Mouse (Mus musculus) adrenal gland, adult 8-10 months (tissue): Measurements from ENCODE around the gene Palld. TPM values are rescaled to one million over a fixed set of nuclear protein-coding genes. Genes with fewer than 3 reads are reported as not detected.

Experiments used
- DNase-seq: peaks from one replicate; pipeline ENCODE4 v3.0.0; 2022
- total RNA-seq, 4 experiments: library from RNA; stranded (reverse); gene quantifications; 2 replicates each; pipeline ENCODE4 v1.2.4; 2022

The Palld gene
- total RNA-seq, 4 experiments from 2014 or later: 30.3 to 61.7 (median 47.0) TPM

DNA sequence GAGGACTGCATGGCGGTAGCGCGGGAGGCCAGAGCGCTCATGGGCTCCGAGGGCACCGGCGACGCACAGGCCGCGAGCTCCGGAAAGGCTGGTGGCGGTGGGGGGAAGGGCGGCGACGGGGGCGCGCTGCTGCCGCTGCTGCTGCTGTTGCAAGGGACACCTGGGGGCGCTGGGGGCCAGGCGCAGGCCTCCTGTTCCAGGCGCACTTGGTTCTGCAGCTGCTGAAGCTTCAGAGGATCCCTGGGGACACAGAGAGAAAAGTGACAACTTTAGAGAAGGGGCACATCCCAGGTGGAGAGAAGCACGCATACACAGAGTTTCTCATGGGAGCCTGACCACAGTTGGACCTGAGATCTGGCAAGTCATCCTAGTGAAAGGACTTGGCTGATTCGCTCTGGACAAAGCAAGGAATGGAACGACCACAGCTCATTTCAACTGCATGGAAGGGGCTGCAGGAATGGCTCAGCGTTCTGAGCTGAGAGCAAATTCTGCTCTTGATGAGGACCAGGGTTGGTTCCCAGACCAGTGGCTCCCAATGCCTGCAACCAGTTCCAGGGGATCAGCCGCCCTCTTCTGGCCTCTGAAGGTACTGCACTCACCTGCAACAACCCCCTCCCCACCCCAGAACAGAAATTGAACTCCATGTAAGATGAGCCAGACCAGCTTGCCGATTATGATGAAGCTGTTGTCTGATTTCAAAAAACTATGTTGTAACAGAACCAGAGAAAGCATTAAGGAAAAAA, 352.3 kb downstream of the Palld start:
- no peak for DNase-seq

DNA sequence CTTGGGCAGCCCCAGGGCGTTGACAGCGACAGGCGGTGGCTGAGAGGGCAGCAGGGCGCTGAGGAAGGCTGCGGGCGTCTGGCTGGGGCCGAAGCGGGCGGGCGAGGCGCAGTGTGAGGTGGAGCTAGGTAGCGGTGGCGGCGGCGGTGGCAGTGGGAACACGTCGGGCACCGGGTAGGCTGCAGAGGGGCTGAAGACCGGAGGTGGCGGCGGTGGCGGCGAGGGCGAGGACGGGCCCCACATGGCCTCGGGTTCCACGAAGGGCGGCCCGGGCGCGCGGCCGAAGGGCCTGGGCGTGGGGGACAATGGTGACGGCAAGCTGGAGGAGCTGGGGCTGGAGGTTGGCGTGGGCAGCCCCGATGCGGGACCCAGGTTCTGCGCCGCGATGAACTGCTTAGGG, 352.9 kb downstream of the Palld start:
- DNase-seq: no peak

DNA sequence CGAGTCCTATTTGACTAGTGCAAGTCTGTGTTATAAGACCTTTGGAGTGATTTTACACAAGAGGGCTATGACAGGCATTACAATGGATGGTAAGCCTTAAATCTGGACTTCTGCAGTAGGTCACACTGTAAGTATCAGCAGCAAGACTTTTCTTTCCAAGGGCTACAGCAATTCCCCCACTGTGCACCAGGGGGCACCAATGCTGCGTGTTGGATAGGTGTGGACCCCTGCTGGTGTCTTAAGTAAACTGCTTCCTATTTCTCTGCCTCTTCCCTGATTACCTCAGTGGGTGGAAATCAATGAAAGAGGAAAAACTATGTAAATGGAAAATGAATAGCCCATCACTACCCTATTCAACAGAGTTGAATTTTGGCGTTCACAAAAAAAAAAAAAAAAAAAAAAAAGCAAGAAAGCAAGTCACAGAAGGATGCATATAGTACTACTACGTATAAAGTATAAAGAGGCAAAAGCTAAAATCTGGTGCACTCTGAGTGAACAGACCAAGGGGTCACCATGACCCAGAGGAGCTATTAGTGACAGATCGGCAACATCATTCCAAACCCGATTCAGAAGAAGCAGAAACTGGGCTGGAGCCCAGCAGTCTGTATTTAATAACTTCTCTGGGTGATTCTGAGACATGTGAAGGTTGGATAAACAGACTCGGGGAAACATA, 362.5 kb downstream of the Palld start:
- peak; percentile 71 for DNase-seq

DNA sequence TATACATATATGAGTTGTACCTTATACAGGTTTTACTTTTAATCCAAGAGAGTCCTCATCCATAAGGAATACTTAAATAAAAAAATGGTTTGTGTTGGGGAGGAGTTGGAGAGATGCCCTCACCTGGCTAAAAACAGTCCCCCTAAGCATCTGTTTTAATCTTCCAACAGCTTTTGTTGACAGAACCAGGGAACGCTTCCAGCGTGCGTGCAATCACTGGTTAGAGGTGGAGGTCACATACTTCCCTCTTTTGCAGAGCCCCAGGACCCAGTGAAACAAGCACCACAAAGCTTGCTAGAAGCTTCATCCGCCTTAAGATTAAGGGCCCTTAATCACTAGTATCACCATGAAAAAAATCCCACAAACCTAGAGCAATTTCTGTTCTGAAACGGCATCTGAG, 365.0 kb downstream of the Palld start:
- DNase-seq: no peak

DNA sequence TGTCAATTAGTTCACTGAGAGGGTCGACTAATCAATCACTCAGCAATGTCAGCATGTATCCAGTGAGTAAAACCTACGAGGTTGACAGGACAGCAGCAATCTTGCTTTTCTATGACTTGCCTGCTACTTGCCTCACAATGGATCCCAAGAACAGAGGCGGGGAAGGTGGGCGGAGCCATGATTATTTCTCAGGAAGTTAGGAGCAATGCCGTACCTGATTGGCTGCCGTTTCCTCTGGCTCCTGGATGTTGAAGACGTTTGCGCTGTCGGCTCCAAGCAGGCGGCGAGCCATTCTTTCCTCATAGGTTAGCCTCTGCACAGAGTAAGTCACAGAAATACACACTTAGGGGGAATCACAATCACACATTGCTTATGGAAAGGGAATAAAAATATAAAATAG, 367.0 kb downstream of the Palld start:
- DNase-seq: no peak

DNA sequence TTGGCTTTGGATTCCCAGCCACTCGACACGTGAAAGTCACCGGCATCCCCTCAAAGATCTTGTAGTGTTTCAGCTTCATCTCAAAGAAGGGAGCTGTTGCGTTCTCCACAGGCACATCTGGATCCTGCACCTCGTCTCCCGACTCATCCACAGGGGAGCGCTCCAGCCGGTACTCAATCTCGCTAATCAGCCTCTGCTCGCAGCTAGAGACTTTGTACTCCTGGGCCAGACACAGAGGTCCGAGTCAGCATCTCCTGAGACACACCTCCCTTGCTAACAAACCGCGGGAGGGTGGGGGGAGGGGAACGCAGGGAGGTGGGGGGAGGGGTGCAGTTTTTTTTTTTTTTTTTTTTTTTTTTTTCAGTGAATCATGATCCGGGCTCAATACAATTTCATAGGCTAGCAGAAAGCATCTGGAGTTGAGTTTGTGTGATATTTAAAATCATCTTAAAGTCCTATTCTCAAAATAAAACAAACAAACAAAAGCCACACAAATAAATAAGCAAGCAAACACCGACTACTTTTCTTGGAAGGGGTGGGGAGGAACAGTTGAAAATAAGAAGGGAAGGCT, 369.0 kb downstream of the Palld start:
- DNase-seq: no peak

DNA sequence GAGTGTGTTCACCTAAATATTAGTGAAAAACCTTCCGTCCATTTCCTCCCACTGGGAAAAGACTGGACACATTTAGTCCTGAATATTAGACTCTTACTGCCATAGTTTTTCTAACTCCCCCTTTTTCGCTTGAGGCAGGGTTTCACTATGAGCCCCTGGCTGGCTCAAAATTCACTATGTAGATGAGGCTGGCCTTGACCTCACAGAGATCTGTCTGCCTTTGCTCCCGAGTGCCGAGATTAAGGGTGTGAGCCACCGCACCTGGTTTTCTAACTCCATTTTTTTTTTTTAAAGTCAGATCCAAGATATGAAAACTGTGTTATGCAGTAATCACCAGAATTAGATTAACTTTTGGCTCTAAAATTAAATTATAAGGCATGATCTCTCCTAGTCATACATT, 369.7 kb downstream of the Palld start:
- no peak for DNase-seq

DNA sequence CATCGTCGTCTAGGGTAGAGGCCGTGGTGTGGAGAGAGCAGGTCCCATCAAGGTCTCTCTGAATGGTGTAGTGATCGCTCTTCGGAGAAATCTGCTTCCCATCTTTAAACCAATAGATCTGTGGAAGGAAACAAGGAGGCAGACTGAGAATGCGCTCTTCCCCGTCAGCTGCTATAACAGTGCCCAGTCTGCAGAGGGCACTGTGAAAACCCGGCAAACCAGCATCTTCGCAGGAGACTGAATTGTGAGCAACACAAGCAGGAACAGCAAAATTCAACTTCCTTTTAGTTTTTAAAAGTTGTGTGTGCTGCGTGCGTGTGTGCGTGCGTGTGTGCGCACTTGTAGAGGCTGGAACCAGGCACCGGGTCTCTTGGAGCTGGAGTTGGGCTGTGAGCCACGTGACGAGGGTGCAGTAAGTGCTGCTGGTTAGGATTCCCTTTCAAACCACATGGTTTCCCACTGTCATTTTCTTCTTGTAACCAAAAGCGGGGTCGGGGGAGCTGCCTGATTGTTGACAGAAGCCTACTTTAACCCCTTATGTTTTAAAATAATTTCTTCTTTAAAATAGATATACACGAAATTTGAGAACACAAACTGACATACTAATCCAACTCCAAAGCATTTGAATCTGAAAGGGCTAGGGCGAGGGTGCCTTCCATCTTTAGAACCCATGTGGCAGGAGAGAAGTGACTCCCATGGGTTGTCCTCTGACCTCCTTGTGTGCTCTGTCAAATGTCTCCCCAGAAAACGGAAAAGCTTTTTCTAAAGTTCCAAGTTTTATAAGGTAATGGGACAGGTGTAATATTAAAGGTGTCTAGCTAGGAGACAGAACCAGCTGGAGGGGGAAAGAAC, 370.3 kb downstream of the Palld start:
- DNase-seq: no peak

DNA sequence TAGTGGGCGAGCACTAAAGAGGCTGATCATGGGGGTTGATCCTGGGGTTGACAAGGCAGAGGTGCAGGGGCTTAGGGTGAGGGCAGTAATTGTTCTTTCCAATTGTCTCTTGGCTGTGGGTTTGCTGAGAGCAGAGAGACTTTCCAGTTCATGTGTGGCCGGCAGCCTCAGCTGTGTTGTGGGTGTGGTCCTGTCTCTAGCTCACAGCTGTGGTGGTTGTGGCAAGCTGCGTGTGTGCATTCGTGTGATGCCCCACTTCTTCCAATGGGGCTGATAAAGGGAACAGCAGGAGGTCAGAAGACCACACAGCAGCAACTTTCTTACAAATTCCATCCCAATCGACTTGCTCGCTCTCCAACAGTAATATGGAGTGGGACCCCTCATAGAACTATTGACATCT, 373.8 kb downstream of the Palld start:
- DNase-seq: no peak

DNA sequence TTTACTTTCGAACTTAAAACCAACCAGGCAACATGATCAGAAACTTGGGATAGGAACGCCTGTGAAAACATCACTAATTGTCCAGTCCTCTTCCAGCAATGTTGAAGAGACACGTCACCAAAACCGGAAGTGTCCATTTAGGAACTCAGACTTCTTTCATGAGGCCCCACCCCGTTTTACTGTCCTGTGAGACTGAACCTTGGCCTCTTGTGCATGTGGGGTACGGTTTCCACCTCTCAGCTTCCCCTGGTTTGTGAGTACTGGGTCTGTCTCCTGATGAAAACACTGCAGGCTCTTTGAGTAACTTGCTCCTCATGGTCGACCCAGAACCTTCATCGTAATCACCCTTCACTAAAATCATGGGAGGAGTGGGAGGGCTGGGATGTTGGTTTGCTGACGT, 374.3 kb downstream of the Palld start:
- no peak for DNase-seq

DNA sequence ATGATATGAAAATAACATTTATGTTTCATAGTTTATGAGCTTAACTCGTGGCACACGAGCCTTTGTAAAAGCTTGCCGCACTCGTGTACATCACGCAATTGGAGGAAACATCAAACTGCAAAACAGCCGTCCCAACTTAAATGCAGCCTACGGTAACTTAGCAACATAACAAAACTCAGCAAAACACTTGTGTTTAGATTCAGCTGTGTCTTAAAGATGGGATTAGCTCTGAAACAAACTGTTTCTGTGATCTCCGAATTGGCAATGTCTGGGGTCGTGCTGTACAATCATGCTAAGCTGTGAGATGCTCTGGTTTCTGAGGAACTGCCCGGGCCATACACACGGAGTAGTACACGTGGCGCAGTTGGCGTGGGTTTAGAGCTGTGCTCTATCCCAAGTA, 375.5 kb downstream of the Palld start:
- no peak for DNase-seq

DNA sequence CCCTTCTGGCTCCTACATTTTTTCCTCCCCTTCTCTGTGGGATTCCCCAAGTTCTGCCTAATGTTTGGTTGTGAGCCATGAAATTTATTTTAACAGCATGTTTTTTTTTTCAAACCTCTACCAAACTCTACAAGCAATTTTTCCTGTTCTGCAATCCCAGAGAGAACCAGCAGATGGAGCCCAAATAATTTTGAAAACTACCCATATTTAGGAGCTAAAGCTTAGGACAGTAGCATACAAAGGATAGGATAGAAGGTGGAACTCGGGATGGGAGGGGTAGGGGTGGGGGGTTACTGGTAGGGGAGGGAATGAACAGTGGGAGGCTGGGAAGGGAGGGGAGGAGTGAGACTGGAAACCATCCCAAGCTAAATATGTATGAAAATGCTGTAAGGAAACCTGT, 380.4 kb downstream of the Palld start:
- no peak for DNase-seq

DNA sequence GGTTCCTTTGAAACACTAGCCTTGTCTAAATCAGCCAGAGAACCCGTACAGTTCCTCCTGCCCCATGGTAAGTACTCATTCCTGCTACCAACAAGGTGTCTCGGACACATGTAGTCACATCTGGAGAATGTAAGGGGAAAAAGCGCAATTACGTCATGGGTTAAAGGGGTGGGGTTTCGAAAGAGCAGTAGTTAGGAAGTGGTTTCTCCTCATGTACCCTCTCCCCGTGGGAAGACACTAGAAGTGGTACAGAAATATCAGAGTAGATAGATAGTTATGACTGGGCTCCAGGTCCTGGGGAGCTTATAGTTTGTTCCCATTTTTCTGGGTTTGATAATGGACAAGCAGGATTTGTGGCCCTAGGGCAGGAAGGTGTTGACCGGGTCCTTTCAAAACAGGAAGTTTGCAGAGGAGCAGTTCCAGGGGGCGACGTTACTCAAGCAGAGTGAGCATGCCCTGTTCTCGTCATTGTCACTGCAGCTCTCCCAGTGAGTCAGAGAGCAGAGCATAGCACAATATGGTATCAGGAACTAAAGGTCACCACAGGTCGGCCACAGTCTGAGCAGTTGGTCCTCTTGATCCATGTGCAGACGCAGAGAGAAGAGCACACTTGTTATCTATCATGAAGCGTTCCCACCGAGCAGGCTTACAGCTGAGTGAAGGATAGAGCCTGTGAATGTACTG, 384.8 kb downstream of the Palld start:
- no peak for DNase-seq

DNA sequence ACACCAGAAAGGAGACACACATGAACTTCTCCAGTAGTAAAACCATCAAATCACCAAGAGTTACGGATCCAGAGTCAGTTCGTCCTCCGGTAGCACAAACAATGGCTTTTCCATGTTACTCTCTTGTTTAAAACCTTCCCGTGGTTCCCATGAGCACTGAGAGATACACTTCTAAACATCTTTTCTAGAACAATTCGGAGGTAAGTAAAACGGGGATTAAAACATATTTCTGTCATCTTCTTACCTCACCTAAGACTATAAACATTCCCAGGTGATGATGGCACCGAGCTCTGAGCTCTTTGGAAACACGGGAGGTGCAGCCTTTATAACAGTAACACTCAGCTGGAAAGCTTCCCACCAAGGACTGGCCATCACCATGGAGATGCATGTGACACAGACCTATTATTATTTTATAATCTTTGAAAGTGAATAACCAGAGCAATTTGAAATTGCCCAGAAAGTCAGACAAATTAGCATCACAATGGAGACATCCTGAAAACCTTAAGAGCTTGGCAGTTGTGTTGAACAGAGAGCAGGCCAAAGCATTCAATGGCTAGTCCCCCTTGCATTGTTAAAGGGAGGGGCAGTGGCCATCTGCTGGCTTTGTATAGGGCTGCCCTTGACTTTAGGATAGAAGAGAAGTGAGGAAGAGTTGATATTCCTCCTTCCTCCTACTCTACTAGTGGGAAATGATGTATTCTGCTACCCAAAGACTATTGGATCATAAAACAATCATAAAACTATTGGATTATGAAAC, 385.6 kb downstream of the Palld start:
- DNase-seq: no peak

DNA sequence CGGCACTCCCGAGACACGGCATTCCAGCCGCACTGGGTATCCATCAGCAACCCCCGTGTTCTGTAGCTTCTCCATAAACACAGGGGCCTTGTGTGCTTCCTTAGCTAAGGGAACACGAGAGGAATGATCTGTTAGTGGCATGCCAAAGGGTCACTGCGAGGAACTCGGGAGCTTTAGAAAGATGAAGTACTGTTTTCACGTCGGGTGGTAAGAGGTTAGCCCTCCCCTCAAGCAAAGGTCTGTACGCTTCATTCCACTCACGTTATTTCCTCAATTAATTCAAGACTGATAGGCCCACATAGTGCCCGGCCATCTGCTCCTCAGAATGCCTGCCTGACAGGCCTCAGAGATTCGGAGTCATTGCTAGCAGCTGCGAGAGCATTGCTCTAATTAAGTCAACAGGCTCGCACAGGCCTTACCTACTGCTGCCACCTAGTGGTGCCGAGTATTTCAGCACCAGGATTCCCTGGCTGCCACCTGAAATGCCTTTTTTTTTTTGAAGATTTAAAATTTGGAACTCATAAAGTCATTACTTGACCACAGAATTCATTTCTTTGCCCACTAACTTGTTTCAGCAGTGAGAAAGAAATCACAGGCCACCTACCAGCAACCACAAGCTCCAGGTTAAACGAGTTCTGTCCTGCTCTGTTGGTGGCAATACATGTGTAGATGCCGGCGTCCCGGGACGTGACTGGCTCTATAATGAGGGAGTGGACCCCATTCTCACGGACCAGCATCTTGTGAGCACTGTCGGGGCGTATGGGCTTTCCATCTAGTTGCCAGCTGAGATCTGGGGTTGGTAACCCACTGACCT, 386.4 kb downstream of the Palld start:
- peak; percentile 53 for DNase-seq

DNA sequence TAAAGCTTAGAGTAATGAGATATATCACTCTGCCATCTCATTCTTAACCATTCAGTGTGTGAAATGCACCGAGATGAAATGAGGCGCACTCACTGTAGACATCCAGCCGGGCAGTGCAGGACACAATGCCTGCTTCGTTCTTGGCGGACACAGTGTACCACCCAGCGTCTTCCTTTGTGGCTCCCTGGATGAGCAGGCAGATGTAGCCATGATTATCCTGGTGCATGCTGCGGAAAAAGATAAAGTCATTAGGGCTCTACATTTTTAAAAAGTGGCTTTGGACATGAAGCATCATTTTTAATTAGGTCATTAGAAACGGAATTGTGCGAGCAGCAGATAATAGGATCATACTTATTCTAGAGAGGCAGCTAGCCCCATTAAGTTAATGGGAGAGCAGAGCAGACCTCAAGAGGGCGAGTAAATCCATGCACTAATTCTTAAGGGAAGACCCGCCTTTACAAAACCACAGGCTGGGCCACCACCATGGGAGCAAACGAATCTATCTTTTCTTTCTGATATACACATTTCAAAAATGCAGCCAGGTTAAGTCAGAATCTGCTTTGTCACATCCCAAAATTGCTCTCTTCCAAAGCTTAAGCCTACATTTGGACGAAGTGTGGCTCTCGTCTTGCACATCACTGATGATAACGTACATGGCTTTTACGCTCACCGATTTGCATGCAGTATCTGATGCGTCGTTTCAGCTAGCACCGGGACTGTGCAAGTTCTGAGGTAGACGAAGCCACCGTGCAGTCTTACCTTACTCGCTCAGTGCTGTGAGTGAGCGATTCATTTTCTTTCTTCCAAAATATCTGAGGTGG, 387.2 kb downstream of the Palld start:
- DNase-seq: no peak

DNA sequence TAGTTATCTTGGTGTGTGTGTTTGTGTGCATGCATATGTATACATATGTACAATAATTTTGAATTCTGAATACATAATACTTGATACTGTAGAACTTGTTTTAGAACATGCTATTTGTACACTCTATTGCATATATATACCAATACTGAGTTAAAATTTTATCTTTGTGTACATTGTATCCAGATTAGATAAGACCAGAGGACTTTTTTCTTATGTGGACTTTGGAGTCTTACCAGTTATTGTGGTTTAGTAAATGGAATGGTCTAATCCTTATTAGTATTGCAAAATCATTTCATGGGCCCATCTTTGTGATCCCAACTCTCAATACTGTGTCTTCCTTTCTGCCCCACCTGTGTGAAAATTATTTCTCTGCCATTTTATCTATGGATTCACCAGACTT, 400.2 kb downstream of the Palld start:
- DNase-seq: no peak

DNA sequence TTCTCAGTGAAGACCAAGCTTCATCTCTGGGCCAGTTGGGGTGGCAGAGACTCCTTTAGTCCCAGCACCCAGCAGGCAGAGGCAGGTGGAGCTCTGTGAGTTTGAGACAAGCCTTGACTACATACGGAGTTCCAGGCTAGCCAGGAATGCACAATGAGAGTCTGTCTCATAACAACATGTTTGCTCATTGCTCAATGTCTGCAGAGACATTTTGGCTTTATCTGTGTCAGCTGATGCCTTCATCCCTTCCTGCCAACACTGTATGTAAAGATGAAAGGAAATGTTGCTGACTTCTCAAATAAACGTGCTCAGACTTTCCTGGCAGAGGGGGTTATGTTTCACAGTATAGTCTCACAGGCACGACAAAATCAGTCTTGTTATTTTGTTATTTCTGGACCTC, 401.6 kb downstream of the Palld start:
- no peak for DNase-seq

DNA sequence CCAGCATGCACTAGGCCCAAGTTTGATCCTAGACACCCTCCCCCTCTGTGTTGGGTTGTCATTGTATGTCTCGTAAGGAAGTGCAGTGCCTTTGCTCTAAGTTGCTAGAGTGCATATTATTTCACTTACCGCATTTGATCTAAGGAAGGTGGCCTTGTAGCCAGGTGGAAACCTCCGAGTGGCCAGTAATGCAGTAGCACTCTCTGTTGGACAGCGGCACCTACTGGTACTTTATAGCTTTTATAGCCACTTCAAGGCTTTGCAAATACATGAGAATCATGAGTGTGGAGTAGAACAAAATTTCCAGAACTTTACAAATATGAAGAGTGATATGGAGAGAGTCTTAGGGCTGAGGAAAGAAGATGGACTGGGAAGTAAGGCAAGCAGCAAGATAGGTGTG, 403.5 kb downstream of the Palld start:
- DNase-seq: no peak

DNA sequence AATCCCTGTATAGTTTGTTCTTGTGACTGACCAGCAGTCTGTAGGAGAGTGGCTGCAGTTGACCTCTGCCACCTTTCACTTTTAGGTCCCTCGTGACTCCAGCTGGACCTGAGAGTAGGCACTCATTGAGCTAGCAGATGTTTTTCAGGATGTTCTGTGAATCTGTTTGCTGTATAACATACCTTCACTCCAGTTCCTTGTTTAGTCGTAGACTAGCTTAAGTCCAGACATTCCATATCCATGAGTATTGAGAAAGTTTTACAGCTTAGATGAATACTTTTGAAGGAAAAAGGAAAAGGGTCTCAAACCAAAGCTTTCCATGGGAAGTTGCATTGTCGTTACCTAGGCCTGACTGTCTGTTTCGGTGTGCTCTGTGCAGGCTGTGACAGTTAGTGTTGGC, 405.4 kb downstream of the Palld start:
- no peak for DNase-seq
